Mouse (Mus musculus) stomach, embryonic 15.5 days (tissue): ENCODE results near the gene Hells. TPM values are rescaled to one million over a fixed set of nuclear protein-coding genes. Genes with fewer than 3 reads are reported as not detected.

Experiments used
- microRNA-seq: library from miRNA; unstranded; fragments of <30 nt; microRNA quantifications from one replicate; pipeline ENCODE4, GENCODE M21; 2016
- polyA plus RNA-seq: library from polyadenylated mRNA; unstranded; fragments of >200 nt; fragmentation: Nextera tagmentation; extraction: Ambion mirVana; gene quantifications from 2 replicates; pipeline ENCODE4 v1.2.1, GENCODE M21; 2015

The Hells gene
- polyA plus RNA-seq, 1 experiment from 2014 or later: 45.9 TPM

Small RNAs within 50 kb of the gene (microRNA-seq; reads per million reads assigned to microRNA genes)
- not detected for gene Gm23800

Other genes with a start within 250 kb of the Hells start
- 6.9 and 7.6 TPM in 2 replicates for gene Noc3l, start 111.7 kb upstream of the Hells start, polyA plus RNA-seq
- 2.4 and 2.6 TPM in 2 replicates for gene Tbc1d12, start 94.3 kb upstream of the Hells start, polyA plus RNA-seq
- 0.60 and 0.68 TPM in 2 replicates for gene Cyp2c55, start 76.1 kb downstream of the Hells start, polyA plus RNA-seq
- gene Cyp2c65, start 130.1 kb downstream of the Hells start, polyA plus RNA-seq: 5.7 and 7.6 TPM in 2 replicates
- gene Cyp2c66, start 183.0 kb downstream of the Hells start, polyA plus RNA-seq: 0.28 and 0.55 TPM in 2 replicates